Mouse (Mus musculus) ovary, postnatal 14 days (tissue): ENCODE measurements around the gene Mad2l1.

ENCODE experiments used
- DNase-seq: peaks from one replicate; pipeline ENCODE4 v3.0.0; 2022; ENCODE audit warnings: low spot score

Mad2l1 gene

GRCm38 (mm10) chr6:66535028-66535862 is at the start of gene Mad2l1:
Gene Mad2l1 (plus strand): TSS chr6:66535390.
- DNase-seq: peak; percentile 92

- no peak for DNase-seq
These were observed 41.5 kb upstream of the Mad2l1 start for GRCm38 (mm10) chr6:66493685-66494084.

- DNase-seq: no peak
These were observed 18.8 kb upstream of the Mad2l1 start for GRCm38 (mm10) chr6:66516368-66516767.

GRCm38 (mm10) chr6:66528386-66528785 is 6.8 kb upstream of the Mad2l1 start:
- DNase-seq: no peak

- peak; percentile 10 for DNase-seq
These were observed 1.9 kb upstream of the Mad2l1 start for GRCm38 (mm10) chr6:66533241-66533640.

GRCm38 (mm10) chr6:66534366-66534941 is 736 bp upstream of the Mad2l1 start:
- no peak for DNase-seq

GRCm38 (mm10) chr6:66535966-66536365 is 776 bp downstream of the Mad2l1 start:
- no peak for DNase-seq

GRCm38 (mm10) chr6:66559996-66560395 is 24.8 kb downstream of the Mad2l1 start, which contains the start of gene Vmn1r32:
Gene Vmn1r32 (minus strand): TSS chr6:66560096.
- no peak for DNase-seq

- no peak for DNase-seq
These were observed 60.6 kb downstream of the Mad2l1 start for GRCm38 (mm10) chr6:66595804-66596203.
